ENCODE assay signal across 15 mouse cellular contexts in the genomic region with DNA sequence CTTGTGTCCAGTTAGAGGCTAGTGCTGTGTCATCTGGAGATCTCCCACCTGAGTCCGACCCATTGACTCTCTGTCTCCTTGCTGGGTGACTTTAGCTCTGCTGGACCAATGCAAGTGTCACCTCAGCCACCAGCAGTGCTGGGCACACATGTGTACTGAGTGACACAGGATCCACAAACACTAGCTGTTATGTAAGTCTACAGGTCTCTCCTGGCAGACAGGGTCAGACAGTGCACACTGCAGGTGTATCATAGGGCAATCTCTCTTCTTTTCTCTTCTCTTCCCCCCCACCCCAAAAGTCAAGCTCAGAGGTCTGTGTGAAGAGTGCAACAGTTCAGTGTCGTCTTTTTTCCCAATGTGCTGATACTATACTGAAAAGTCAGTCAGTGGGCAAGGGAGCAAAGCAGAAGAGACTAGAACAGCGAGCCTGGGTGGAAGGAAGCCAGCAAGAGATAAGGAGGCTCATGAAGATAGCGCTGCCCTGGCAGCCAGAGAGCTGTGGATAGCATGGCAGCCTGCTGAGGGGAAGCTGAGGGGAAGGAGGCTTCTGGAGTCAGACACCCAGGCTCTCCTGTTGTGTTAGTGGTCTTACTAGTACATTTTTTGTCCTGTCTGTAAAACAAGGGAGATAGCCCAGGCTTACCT. TPM values are rescaled to one million over a fixed set of nuclear protein-coding genes. Genes with fewer than 3 reads are reported as not detected.
DNase-seq lines count a peak whose midpoint lies in the region; ATAC-seq lines count a peak whose summit lies in the region.
"Had no signal": no experiment of that assay in that cellular context is flagged by ENCODE, and none has a peak within 500 bp of the region (broad histone marks: within the 10 kb centered on the region; RNA-seq: fewer than 3 reads in every experiment).

No protein-coding gene starts in this region.

- 0 out of 2 replicates have a peak, but pooled peaks have one; percentile 23 for ATAC-seq in heart, embryonic 15.5 days (replicated peaks; ENCODE audit: insufficient number of reproducible peaks, insufficient read depth, low FRiP score, low read depth)
- ATAC-seq in erythroid progenitor cell, adult 5-6 weeks (replicated peaks; ENCODE audit: low FRiP score, poor library complexity, severe bottlenecking), result peak; percentile 72
- ATAC-seq: hindbrain, embryonic 16.5 days had no signal

- no peaks in the 10 kb centered on the region for H3K9me3 ChIP-seq in heart, embryonic 15.5 days (replicated peaks)
- no peaks in the 10 kb centered on the region for H3K9me3 ChIP-seq in megakaryocyte, embryonic 14.5 days
- H3K9me3 ChIP-seq in hindbrain, embryonic 10.5 days, result no peaks in the 10 kb centered on the region
- H3K9me3 ChIP-seq: embryonic facial prominence, embryonic 12.5 days; forebrain, embryonic 12.5 days; kidney, embryonic 15.5 days had no signal

- H3K27ac ChIP-seq in heart, embryonic 15.5 days, result peak overlapping the region; percentile 21; the same call in 1 of the 2 replicates
- no peak overlapping the region for H3K27ac ChIP-seq in hindbrain, embryonic 10.5 days
- H3K27ac ChIP-seq: embryonic facial prominence, embryonic 12.5 days; forebrain, embryonic 12.5 days; kidney, embryonic 15.5 days had no signal

- H3K4me3 ChIP-seq in heart, embryonic 15.5 days, result no peak overlapping the region
- H3K4me3 ChIP-seq in megakaryocyte, embryonic 14.5 days (replicated peaks), result peak overlapping the region; percentile 86
- H3K4me3 ChIP-seq in hindbrain, embryonic 10.5 days, result no peak overlapping the region
- H3K4me3 ChIP-seq: embryonic facial prominence, embryonic 12.5 days; forebrain, embryonic 12.5 days; kidney, embryonic 15.5 days had no signal

- no peak overlapping the region for H3K4me2 ChIP-seq in heart, embryonic 15.5 days
- H3K4me2 ChIP-seq: embryonic facial prominence, embryonic 12.5 days; forebrain, embryonic 12.5 days; kidney, embryonic 15.5 days; lung, embryonic 14.5 days had no signal

- H3K4me1 ChIP-seq in heart, embryonic 15.5 days (replicated peaks), result peaks cover 25% of the 10 kb centered on the region
- peaks cover 94% of the 10 kb centered on the region for H3K4me1 ChIP-seq in megakaryocyte, embryonic 14.5 days
- peaks cover 3% of the 10 kb centered on the region for H3K4me1 ChIP-seq in hindbrain, embryonic 10.5 days (replicated peaks)
- H3K4me1 ChIP-seq: embryonic facial prominence, embryonic 12.5 days; kidney, embryonic 15.5 days had no signal

- intact Hi-C loops in heart, postnatal 25 days (cut with DNase I), result no loop called here

- no peak overlapping the region for H3K9ac ChIP-seq in heart, embryonic 15.5 days
- H3K9ac ChIP-seq: embryonic facial prominence, embryonic 12.5 days; forebrain, embryonic 12.5 days; kidney, embryonic 15.5 days; lung, embryonic 14.5 days had no signal

- peaks cover 95% of the 10 kb centered on the region for H3K36me3 ChIP-seq in heart, embryonic 15.5 days
- H3K36me3 ChIP-seq in megakaryocyte, embryonic 14.5 days (replicated peaks; ENCODE audit: low read length), result peaks cover 100% of the 10 kb centered on the region
- H3K36me3 ChIP-seq in hindbrain, embryonic 10.5 days, result peaks cover 100% of the 10 kb centered on the region

- 41% methylated on average over 4 of the region's 4 CpGs for WGBS in heart, embryonic 15.5 days
- WGBS in hindbrain, embryonic 10.5 days, result 87% methylated on average over 4 of the region's 4 CpGs

- no peak for DNase-seq in heart, postnatal 25 days (ENCODE audit: low spot score)
- peak; percentile 29 for DNase-seq in c-Kit-negative CD71-positive TER-119-positive erythroid progenitor cells, embryonic 14.5 days (ENCODE audit: low read depth, low spot score)
- DNase-seq in hindbrain, embryonic 10.5 days (ENCODE audit: low spot score), result no peak
- no peak for DNase-seq in urinary bladder, postnatal 14 days (ENCODE audit: low spot score)
- DNase-seq: layer of hippocampus, adult 9-11 months; left cerebral cortex, postnatal 4 days had no signal

- H3K27me3 ChIP-seq in heart, embryonic 15.5 days, result no peaks in the 10 kb centered on the region
- H3K27me3 ChIP-seq in megakaryocyte, embryonic 14.5 days (replicated peaks), result no peaks in the 10 kb centered on the region
- H3K27me3 ChIP-seq in hindbrain, embryonic 10.5 days (ENCODE audit: insufficient read depth, poor library complexity, severe bottlenecking), result no peaks in the 10 kb centered on the region
- H3K27me3 ChIP-seq: embryonic facial prominence, embryonic 12.5 days; forebrain, embryonic 12.5 days; kidney, embryonic 15.5 days; Patski had no signal

RNA-seq across cellular contexts. Expression of a gene that starts 20.4 kb away (rescaled TPM):
- polyA plus RNA-seq in heart, embryonic 15.5 days (2015; fragmentation: Nextera tagmentation; extraction: Ambion mirVana), result 1.0 and 3.9 TPM in 2 replicates
- total RNA-seq in heart, postnatal 25 days (2021), result 1 to 10 TPM in 1 of 2 experiments, under 1 TPM in 1; 0.75 to 1.0 TPM
- total RNA-seq in erythroid progenitor cell, adult 5-6 weeks (2015; ENCODE audit: low replicate concordance), result 2.5 and 6.5 TPM in 2 replicates
- 1.9 and 2.1 TPM in 2 replicates for total RNA-seq in erythroid progenitor cell, adult 5-6 weeks (2017; ENCODE audit: low replicate concordance)
- 221 and 384 TPM in 2 replicates for polyA plus RNA-seq in megakaryocyte, embryonic 14.5 days (2012; ENCODE audit: insufficient read depth, low replicate concordance)
- 3.1 and 4.5 TPM in 2 replicates for polyA plus RNA-seq in hindbrain, embryonic 10.5 days (2016; fragmentation: Nextera tagmentation; extraction: Ambion mirVana)

RNA-seq across cellular contexts. Expression of a gene that starts 27.2 kb away (rescaled TPM):
- polyA plus RNA-seq in heart, embryonic 15.5 days (2015; fragmentation: Nextera tagmentation; extraction: Ambion mirVana), result 19.5 and 27.3 TPM in 2 replicates
- total RNA-seq in heart, postnatal 25 days (2021), result 1 to 10 TPM; 8.4 to 9.0 TPM
- 12.2 and 15.1 TPM in 2 replicates for total RNA-seq in erythroid progenitor cell, adult 5-6 weeks (2015; ENCODE audit: low replicate concordance)
- 24.3 and 29.4 TPM in 2 replicates for total RNA-seq in erythroid progenitor cell, adult 5-6 weeks (2017; ENCODE audit: low replicate concordance)
- polyA plus RNA-seq in megakaryocyte, embryonic 14.5 days (2012; ENCODE audit: insufficient read depth, low replicate concordance), result 18.8 and 53.4 TPM in 2 replicates
- polyA plus RNA-seq in hindbrain, embryonic 10.5 days (2016; fragmentation: Nextera tagmentation; extraction: Ambion mirVana), result 47.7 and 51.3 TPM in 2 replicates

RNA-seq across cellular contexts. Expression of a gene that starts 29.4 kb away (rescaled TPM):
- 121 and 139 TPM in 2 replicates for polyA plus RNA-seq in heart, embryonic 15.5 days (2015; fragmentation: Nextera tagmentation; extraction: Ambion mirVana)
- total RNA-seq in heart, postnatal 25 days (2021), result 10 to 100 TPM; 80.1 to 92.2 TPM
- total RNA-seq in erythroid progenitor cell, adult 5-6 weeks (2015; ENCODE audit: low replicate concordance), result 114 and 127 TPM in 2 replicates
- total RNA-seq in erythroid progenitor cell, adult 5-6 weeks (2017; ENCODE audit: low replicate concordance), result 43.8 and 56.9 TPM in 2 replicates
- polyA plus RNA-seq in megakaryocyte, embryonic 14.5 days (2012; ENCODE audit: insufficient read depth, low replicate concordance), result 842 and 1,717 TPM in 2 replicates
- polyA plus RNA-seq in hindbrain, embryonic 10.5 days (2016; fragmentation: Nextera tagmentation; extraction: Ambion mirVana), result 98.1 and 128 TPM in 2 replicates

RNA-seq across cellular contexts. Expression of a gene that starts 29.6 kb away (rescaled TPM):
- 648 and 727 TPM in 2 replicates for polyA plus RNA-seq in heart, embryonic 15.5 days (2015; fragmentation: Nextera tagmentation; extraction: Ambion mirVana)
- total RNA-seq in heart, postnatal 25 days (2021), result 100 to 1,000 TPM; 128 to 130 TPM
- 711 and 715 TPM in 2 replicates for total RNA-seq in erythroid progenitor cell, adult 5-6 weeks (2015; ENCODE audit: low replicate concordance)
- total RNA-seq in erythroid progenitor cell, adult 5-6 weeks (2017; ENCODE audit: low replicate concordance), result 555 and 685 TPM in 2 replicates
- polyA plus RNA-seq in megakaryocyte, embryonic 14.5 days (2012; ENCODE audit: insufficient read depth, low replicate concordance), result 819 and 908 TPM in 2 replicates
- 1,623 and 1,834 TPM in 2 replicates for polyA plus RNA-seq in hindbrain, embryonic 10.5 days (2016; fragmentation: Nextera tagmentation; extraction: Ambion mirVana)

RNA-seq across cellular contexts. Expression of a gene that starts 44.8 kb away (rescaled TPM):
- 120 and 147 TPM in 2 replicates for polyA plus RNA-seq in heart, embryonic 15.5 days (2015; fragmentation: Nextera tagmentation; extraction: Ambion mirVana)
- 10 to 100 TPM; 13.9 to 16.0 TPM for total RNA-seq in heart, postnatal 25 days (2021)
- total RNA-seq in erythroid progenitor cell, adult 5-6 weeks (2015; ENCODE audit: low replicate concordance), result 3.4 TPM in 1 of 2 replicates, not detected in the other
- 1.3 and 5.1 TPM in 2 replicates for total RNA-seq in erythroid progenitor cell, adult 5-6 weeks (2017; ENCODE audit: low replicate concordance)
- polyA plus RNA-seq in megakaryocyte, embryonic 14.5 days (2012; ENCODE audit: insufficient read depth, low replicate concordance), result 197 and 238 TPM in 2 replicates
- 184 and 204 TPM in 2 replicates for polyA plus RNA-seq in hindbrain, embryonic 10.5 days (2016; fragmentation: Nextera tagmentation; extraction: Ambion mirVana)

Comparison
In these comparisons a context has a peak if more than half of its experiments do, and no peak if none do; other contexts are left out.
1. RNA of a gene that starts 20.4 kb away (polyA plus RNA-seq): 221 to 384 TPM in megakaryocyte, embryonic 14.5 days; 3.1 to 4.5 TPM in hindbrain, embryonic 10.5 days and 1.0 to 3.9 TPM in heart, embryonic 15.5 days; every median in the first group is over 10 times any median in the second.